Mouse (Mus musculus): ENCODE data around the gene Olfr65.
A peak's percentile ranks its signal among the peaks of the same experiment; 100 is the strongest.

Olfr65 gene

DNA sequence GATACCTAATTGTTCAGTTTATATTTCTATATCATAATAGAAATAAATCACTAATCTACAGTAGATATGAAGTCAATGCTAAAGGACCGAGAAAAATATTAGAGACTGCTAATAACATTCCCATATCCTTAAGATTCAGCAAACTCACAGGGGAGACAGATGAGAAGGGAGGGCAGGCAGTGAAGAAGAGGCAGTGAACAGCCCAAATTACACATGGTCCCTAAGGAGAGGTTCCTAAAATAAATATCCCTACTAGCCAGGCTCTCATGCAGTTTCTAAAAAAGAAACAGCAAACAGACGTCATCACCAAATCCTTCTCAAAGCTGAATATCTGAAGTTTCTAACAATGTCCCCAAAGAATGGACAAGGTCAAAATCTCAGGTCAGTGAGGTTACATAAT is at the start of gene Olfr65:
Gene Olfr65, plus strand, starts transcription at position 301 of the 400 bp plus-strand sequence.
- no peak for DNase-seq

DNA sequence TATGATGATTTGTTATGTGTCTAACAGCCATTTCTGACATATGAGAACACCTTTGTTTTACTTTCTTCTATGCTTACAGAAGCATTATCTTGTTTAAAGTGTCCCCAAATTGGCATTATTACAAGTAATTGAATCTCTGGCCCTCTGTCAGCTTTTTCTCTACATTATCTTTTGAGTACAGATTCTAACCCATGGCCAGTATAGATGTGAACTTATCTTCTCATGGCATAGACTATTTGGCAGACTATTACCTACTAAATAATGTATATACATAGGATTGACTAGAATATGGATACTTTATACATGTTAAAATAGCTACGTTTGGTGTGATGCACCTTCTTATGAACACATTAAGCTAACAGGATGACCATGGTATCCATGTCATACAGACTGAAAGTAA is 48.6 kb upstream of the Olfr65 start:
- DNase-seq = no peak

DNA sequence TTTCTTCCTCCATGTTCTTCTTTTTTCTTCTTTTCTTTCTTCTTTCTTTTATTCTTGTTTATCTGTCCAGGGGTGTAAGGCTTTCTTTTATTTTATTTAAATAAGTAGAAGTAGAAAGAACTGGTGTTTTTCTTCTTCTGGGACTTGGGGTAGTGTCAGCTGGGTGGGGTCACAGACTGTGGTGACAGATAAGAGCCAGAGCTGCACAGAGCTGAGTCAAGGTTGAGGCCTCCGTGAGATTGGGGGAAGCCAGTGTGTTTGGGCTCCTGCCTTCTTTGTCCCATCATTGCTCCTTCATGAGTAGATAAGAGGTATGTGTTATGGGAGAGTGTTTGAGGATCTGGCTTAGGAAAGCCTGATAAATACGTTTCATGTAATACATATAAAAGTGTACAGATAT is 44.2 kb upstream of the Olfr65 start:
- DNase-seq = no peak

DNA sequence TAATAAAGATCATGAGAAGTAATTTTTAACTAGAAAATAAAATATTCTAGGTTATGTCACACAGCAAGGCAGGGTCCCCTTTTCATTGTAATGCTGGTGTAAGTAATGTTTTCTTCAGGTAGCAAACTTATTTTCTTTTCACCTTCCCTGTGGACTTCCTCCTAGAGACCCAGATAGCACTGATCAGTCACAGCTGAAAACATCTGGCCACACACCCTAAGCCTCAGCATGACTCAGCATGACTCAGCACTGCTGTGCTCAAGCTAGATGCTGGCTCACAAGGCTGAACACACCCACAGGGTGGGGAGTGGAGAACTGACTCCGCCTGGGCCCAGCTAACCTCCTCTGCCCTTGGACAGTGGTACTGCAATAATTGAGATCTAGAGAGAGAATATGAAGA is 42.4 kb upstream of the Olfr65 start:
- DNase-seq = peak; percentile 1 to 4

DNA sequence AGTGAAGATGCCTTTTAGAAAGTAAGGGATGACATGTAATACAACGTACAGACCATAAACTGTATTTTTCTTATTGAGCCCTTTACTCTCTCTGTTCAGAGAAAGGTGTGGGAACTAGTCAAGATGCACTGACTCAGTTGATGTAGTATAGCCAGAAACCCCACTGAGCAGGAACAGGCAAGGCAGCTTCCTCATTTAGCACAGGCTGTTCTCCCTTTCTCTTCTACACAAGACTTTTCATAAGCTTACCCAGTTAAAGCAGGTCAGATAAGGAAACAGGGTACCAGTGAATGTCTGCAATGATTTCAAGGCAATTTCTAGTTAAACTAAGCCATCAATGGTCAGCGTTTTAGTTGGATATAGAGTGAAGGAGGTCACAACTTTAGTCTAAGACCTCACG is 41.8 kb upstream of the Olfr65 start:
- no peak for DNase-seq

DNA sequence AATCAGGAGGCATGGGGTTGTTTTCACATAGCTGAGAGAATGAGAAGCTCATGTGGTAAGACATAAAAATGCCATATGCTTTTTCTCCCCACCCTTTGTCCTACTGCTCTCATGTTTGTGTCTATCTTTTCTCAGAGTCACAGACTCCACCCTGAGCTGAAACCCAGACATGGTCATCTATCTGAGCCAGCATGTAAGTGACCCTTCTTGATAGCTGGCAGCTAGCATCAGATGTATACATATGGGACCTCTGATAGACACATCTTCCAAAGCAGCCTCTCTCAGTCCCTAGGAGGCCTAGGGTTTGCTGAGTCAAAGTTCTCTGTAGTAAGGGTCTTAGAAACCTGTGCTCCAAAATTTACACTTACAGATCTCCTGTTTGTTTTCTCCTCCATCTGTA is 37.6 kb upstream of the Olfr65 start:
- DNase-seq = no peak

DNA sequence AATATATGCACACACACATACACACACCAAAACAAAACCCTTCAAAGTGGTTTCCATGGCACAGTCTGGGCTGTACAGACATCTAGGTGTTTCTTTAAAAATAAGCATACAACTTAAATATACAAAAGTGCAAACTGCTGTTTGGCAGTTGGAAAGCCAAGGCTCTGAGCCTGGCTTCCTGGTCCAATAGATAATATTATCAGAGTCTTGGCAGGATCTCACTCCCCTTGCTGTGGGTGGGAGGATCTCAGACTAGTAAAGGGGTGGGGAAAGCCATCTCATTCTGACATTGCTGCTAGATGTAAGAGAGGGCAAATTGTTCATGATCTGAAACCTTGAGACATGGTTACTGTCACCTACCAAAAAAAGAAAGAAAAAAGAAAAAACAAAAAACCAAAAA is 32.6 kb upstream of the Olfr65 start:
- DNase-seq = no peak

DNA sequence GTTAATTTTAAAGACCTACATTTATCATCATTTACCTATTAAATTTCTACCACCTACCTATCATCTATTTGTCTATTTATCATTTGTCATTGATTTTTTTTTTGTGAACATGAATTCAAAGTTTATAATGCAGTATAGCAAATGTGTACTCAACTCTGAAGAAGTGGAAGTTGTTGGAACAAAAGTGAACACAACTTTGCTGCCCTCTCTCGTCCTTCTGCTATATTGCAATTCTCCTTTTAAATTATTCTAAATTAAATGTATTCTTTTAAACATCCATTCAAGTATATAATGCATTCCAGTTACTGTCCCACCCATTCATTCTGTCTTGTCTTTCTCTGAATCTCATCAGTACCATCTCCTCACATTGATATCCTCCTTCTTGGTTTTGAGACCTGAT is 30.2 kb upstream of the Olfr65 start:
- no peak for DNase-seq

DNA sequence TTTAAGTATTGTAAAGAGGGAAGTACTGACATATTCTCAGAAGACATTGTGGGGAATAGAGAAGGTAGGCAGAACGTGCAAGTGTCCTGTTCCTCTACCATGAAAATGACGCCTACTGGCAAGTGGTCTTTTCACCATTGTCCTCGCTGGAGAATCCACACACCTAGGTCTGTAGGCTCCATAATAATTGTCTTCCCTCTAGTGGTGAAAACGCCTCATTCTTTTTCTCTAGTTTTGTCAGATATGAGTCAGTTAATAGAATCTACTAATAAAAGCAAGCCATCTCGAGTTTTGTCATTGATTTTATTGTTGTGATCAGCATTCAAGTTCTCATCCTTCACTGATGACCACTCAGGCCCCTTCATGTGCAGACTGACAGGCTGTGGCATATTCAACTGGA is 28.8 kb upstream of the Olfr65 start:
- DNase-seq = no peak

DNA sequence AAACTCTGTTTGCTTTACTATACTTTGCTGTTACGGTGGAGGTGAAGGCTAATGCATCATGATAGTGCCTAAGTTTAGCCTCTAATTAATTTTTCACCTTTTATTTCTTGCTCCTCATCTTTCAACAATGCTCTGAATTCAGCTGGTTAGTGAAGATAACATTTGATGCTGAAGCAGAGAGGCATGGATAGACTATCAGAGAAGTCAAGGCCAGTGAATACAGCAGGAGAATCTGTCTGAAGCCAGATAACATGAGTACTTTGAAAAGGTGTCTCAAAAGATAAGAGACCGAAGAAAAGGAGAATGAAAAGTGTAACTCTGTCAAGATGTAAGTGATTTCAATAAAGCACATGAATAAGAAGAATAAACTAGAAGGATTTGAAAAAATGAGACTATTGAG is 26.2 kb upstream of the Olfr65 start:
- DNase-seq = no peak

DNA sequence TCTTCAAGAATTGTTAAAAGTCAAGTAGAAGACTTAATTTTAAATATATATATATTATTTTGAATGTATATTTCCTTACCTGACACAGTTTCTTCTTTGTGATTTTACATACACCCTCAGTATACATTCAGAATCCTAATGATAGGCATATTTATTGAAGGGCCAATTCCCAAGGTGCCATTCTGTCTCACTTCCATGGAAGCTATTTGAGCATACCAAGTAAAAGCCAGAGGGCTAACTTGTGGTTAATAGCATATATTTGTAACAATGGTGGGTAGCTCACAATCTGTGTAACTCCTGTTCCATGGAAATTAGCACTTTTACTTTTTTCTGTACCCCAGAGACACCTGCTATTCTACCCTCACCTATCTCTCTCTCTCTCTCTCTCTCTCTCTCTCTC is 17.1 kb upstream of the Olfr65 start, which contains the start of gene Olfr66:
Gene Olfr66, minus strand, starts transcription at position 101 of the 400 bp plus-strand sequence.
- no peak for DNase-seq

DNA sequence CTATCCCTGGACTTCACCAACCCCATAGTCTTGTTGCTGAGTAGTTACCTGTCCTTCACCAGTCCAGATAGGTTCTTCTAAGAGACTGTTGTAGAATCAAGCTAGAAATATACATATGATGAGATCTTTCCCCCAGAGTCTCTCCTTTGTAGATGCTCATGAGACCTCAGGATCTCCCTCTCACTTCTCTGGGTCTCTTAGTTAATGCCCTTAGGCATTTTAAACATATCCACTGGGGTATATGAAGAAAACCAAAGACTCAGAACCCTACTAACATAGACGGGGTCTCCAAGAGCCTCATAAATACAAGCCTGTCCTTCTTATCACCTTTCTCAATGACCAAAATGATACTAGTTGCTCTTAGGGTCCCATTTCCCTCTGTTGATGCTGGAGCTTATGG is 8.9 kb upstream of the Olfr65 start, which contains the start of gene Olfr64:
Gene Olfr64, minus strand, starts transcription at position 101 of the 400 bp plus-strand sequence.
- DNase-seq = no peak

DNA sequence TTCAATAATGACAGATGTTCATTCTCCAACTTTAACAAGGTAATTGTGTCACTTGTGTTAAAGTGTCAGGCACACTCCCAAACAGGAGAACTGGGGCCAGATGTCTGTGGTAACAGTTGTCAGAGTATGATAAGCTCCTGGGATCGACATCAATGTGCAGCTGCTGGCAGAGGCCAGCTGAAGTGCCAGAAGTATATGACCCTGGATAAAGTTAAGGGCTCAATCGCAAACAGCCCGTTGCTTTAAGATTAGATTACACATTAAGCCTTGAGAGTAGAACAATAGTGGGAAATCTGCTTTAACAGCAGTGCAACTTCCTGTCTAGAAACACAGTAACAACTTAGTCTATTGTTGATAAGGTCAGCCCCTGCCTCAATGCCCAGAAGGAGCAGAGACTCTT is 6.8 kb downstream of the Olfr65 start:
- no peak for DNase-seq

DNA sequence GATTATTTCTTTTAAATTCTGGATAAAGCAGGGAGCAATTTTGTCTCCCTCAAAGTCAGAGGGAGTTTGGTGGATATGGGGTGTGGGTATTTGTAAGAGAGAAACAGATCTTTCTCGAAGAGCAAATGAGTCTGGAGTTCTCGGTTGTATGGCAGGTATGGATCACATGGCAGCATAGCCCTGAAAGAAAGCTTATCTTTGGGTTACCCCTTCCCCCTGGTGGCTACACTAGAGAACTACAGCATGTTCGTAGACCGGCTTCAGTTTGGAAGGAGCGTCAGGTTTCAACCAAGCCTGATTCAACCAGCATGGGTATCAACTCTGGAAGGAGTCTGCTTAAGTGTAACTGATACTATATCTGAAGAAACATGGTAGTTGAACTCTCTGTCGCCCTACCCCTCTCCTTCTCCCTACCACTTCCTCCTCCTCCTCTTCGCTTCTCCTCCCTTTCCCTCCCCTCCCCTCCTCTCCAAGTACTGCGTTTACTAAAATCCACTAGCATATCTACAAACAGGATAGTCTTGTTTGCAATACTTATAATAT is 9.8 kb downstream of the Olfr65 start:
- no peak for DNase-seq

DNA sequence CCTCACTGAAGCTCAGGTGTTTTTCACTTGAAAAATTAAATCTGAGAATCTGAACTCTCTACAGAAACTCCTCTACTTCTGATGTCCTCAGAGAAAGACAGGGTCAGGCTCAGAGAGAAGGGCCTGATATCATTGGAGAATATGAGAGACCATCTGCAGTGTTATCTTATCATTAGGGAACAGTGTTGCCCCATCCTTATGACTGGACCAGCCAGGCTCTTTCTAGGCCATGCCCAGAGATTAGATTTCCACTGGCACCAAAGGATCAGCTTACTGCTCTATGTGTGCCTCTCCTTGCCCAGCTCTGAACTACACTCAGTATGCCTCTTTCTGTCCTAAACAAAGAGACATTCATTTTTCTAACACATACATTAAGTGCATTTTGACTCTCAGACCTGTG is 12.1 kb downstream of the Olfr65 start:
- DNase-seq = no peak

DNA sequence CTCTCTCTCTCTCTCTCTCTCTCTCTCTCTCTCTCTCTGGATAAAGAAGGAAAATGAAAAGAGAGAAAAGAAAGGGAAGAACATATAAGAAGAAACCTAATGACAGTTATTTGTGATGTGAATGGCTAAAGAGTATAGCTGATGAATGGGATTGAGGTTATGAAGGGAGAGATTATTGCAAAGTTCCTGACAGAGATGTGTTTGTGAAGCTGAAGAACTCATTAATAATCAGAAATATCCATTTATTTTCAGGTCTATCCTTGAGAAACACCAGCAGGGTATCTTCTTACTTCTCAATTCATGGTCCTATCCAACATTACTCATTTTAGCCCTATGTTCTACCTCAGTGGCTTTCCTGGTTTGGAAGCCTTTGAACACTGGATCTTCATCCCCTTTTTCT is 25.2 kb downstream of the Olfr65 start, which contains the start of gene Olfr631:
Gene Olfr631, plus strand, starts transcription at position 301 of the 400 bp plus-strand sequence.
- no peak for DNase-seq

DNA sequence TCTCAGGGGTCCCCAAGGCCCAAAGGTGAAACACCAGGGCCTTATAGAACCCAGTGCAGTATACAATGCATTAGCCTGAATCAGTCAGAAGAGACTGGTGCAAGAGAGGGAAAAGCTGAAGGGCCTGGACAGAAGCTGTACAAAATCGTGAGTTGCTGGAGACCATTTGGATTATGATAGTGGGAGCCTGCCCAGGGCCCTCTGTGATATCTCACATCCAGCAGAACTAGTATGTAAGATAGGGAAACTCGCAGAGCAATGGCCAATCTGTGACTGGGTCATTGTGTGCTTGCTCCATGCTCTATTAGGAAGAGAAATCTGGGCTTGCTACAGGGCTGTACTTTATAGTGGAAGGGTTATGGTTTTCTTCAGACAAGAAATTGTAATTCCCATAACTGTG is 31.0 kb downstream of the Olfr65 start, which contains the start of gene Olfr632:
Gene Olfr632, plus strand, starts transcription at position 84 of the 400 bp plus-strand sequence.
- DNase-seq = no peak

DNA sequence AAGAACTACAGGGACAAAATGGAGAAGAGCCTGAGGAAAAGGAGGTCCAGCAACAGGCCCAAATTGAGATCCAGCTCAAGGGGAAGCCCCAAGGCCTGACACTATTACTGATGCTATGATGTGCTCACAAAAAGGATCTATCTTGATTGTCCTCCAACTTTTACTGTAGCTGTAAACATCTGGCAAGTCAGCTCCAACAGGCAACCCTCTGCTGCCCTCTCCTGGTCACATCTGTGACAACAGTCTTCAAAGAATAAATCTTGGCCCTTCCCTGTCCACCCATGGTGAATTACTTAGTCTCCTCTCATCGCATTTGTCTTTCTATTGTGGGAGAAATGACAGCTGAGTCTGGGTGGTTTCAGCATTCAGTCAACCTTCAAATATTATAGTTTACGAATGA is 39.4 kb downstream of the Olfr65 start:
- DNase-seq = peak in 1 of 2 experiments; percentile 6

DNA sequence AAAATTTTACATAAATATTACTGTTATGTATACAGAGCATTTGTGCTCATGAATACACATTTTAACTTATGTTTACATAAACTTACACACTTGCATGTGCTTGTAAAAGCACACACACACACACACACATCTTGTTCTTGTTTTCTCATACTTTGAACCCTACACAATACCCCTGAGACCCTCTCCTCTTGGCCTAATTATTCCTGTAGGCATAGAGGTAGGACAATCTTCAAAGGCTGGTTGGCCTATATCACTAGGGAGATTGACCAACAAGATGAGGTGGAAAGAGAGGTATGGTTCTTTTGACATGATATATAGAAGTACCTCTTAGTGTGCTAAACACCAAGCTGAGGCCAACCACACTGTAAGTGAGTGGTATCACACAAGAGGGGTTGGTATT is 40.9 kb downstream of the Olfr65 start, which contains the start of gene Olfr633:
Gene Olfr633, plus strand, starts transcription at position 301 of the 400 bp plus-strand sequence.
- DNase-seq = no peak

Data from lung, adult 18-20 months (tissue).